Mouse (Mus musculus) heart, embryonic 10.5 days (tissue): Measurements from ENCODE around the gene Fam32a. TPM values are rescaled to one million over a fixed set of nuclear protein-coding genes. Genes with fewer than 3 reads are reported as not detected.

ENCODE experiments used
- DNase-seq: peaks from one replicate; pipeline ENCODE4 v3.0.0-alpha.2; 2017; ENCODE audit warnings: low spot score
- H3K27ac ChIP-seq: fragments of 300-500 bp; sonication (generic); 2 replicates; pipeline ENCODE4 v1.5.1; 2016; ENCODE audit warnings: mild to moderate bottlenecking
- H3K27me3 ChIP-seq: fragments of 300-500 bp; sonication (generic); 2 replicates; pipeline ENCODE4 v1.6.1; 2016; ENCODE audit warnings: mild to moderate bottlenecking; ENCODE audit not compliant: poor library complexity, insufficient read depth, severe bottlenecking
- H3K36me3 ChIP-seq: fragments of 300-500 bp; sonication (generic); 2 replicates; pipeline ENCODE4 v1.6.1; 2016; ENCODE audit warnings: mild to moderate bottlenecking, moderate library complexity
- H3K4me1 ChIP-seq: fragments of 300-500 bp; sonication (generic); 2 replicates; pipeline ENCODE4 v1.6.1; 2016; ENCODE audit warnings: mild to moderate bottlenecking
- H3K4me3 ChIP-seq: fragments of 300-500 bp; sonication (generic); 2 replicates; pipeline ENCODE4 v1.5.1; 2016; ENCODE audit warnings: mild to moderate bottlenecking, moderate library complexity
- H3K9me3 ChIP-seq: fragments of 300-500 bp; sonication (generic); 2 replicates; pipeline ENCODE4 v1.6.1; 2016; ENCODE audit warnings: mild to moderate bottlenecking, moderate library complexity
- WGBS: fragments of 180-500 bp; shearing (Covaris S2); methylation state at CpG from one replicate; pipeline ENCODE4 v1.1.7; 2016; 5-methylcytosine and 5-hydroxymethylcytosine counted together
- polyA plus RNA-seq: library from polyadenylated mRNA; unstranded; fragments of >200 nt; fragmentation: Nextera tagmentation; extraction: Ambion mirVana; gene quantifications from 2 replicates; pipeline ENCODE4 v1.2.1, GENCODE M21; 2016

Gene Fam32a
- polyA plus RNA-seq, 1 experiment from 2014 or later = 55.4 TPM

GRCm38 (mm10) chr8:72257171-72257901 lies 37.8 kb downstream of the Fam32a start:
- Histone ChIP-seq H3K4me1 (peaks cover 6% of the 10 kb centered on the region), H3K27me3 (no peaks in the 10 kb centered on the region), H3K9me3 (no peaks in the 10 kb centered on the region), H3K4me3 (no peak overlapping the region), H3K27ac (no peak overlapping the region), H3K36me3 (peaks cover 41% of the 10 kb centered on the region)
- WGBS = 50% methylated on average over 7 of the region's 7 CpGs
- DNase-seq = peak; percentile 81

- DNase-seq = no peak
- Histone ChIP-seq H3K27me3 (no peaks in the 10 kb centered on the region), H3K4me1 (peaks cover 6% of the 10 kb centered on the region), H3K36me3 (peaks cover 36% of the 10 kb centered on the region), H3K27ac (no peak overlapping the region), H3K9me3 (no peaks in the 10 kb centered on the region), H3K4me3 (no peak overlapping the region)
- 85% methylated on average over 1 of the region's 1 CpGs for WGBS
These were observed 38.3 kb downstream of the Fam32a start for GRCm38 (mm10) chr8:72257902-72258238.

GRCm38 (mm10) chr8:72259862-72260261 lies 40.3 kb downstream of the Fam32a start:
- Histone ChIP-seq H3K9me3 (no peaks in the 10 kb centered on the region), H3K4me1 (peaks cover 6% of the 10 kb centered on the region), H3K27me3 (no peaks in the 10 kb centered on the region), H3K27ac (no peak overlapping the region), H3K36me3 (peaks cover 19% of the 10 kb centered on the region), H3K4me3 (no peak overlapping the region)
- no peak for DNase-seq
- WGBS = 55% methylated on average over 2 of the region's 2 CpGs

GRCm38 (mm10) chr8:72260585-72260984 lies 41.1 kb downstream of the Fam32a start:
- no peak for DNase-seq
- Histone ChIP-seq H3K4me3 (no peak overlapping the region), H3K27ac (0 out of 2 replicates have a peak overlapping the region, but pooled peaks have one; percentile 53), H3K9me3 (no peaks in the 10 kb centered on the region), H3K36me3 (peaks cover 12% of the 10 kb centered on the region), H3K27me3 (no peaks in the 10 kb centered on the region), H3K4me1 (peaks cover 9% of the 10 kb centered on the region)
- WGBS = 54% methylated on average over 4 of the region's 4 CpGs

GRCm38 (mm10) chr8:72261019-72261418 lies 41.5 kb downstream of the Fam32a start:
- no peaks in the 10 kb centered on the region for H3K9me3 ChIP-seq
- no peak overlapping the region for H3K4me3 ChIP-seq
- no peaks in the 10 kb centered on the region for H3K27me3 ChIP-seq
- peak; percentile 80 for DNase-seq
- H3K36me3 ChIP-seq = peaks cover 8% of the 10 kb centered on the region
- WGBS = 32% methylated on average over 2 of the region's 2 CpGs
- 0 out of 2 replicates have a peak overlapping the region, but pooled peaks have one; percentile 53 for H3K27ac ChIP-seq
- peaks cover 9% of the 10 kb centered on the region for H3K4me1 ChIP-seq

GRCm38 (mm10) chr8:72261431-72261830 lies 41.9 kb downstream of the Fam32a start:
- Histone ChIP-seq H3K4me1 (peaks cover 9% of the 10 kb centered on the region), H3K4me3 (no peak overlapping the region), H3K36me3 (peaks cover 7% of the 10 kb centered on the region), H3K27me3 (no peaks in the 10 kb centered on the region), H3K9me3 (no peaks in the 10 kb centered on the region), H3K27ac (no peak overlapping the region)
- DNase-seq = no peak

GRCm38 (mm10) chr8:72261872-72262271 lies 42.3 kb downstream of the Fam32a start:
- DNase-seq = no peak
- Histone ChIP-seq H3K27me3 (no peaks in the 10 kb centered on the region), H3K4me3 (no peak overlapping the region), H3K27ac (no peak overlapping the region), H3K9me3 (no peaks in the 10 kb centered on the region), H3K36me3 (peaks cover 4% of the 10 kb centered on the region), H3K4me1 (peaks cover 9% of the 10 kb centered on the region)
- 40% methylated on average over 5 of the region's 5 CpGs for WGBS

- no peaks in the 10 kb centered on the region for H3K27me3 ChIP-seq
- DNase-seq = no peak
- no peak overlapping the region for H3K4me3 ChIP-seq
- H3K27ac ChIP-seq = no peak overlapping the region
- peaks cover 9% of the 10 kb centered on the region for H3K4me1 ChIP-seq
- no peaks in the 10 kb centered on the region for H3K36me3 ChIP-seq
- H3K9me3 ChIP-seq = no peaks in the 10 kb centered on the region
- 86% methylated on average over 2 of the region's 2 CpGs for WGBS
These were observed 43.2 kb downstream of the Fam32a start for GRCm38 (mm10) chr8:72262756-72263155.

- no peaks in the 10 kb centered on the region for H3K9me3 ChIP-seq
- no peak overlapping the region for H3K27ac ChIP-seq
- WGBS = 63% methylated on average over 7 of the region's 7 CpGs
- H3K36me3 ChIP-seq = no peaks in the 10 kb centered on the region
- no peak for DNase-seq
- no peak overlapping the region for H3K4me3 ChIP-seq
- no peaks in the 10 kb centered on the region for H3K27me3 ChIP-seq
- peaks cover 15% of the 10 kb centered on the region for H3K4me1 ChIP-seq
These were observed 43.9 kb downstream of the Fam32a start for GRCm38 (mm10) chr8:72263451-72263850.

GRCm38 (mm10) chr8:72265342-72265741 lies 45.8 kb downstream of the Fam32a start:
- Histone ChIP-seq H3K4me1 (peaks cover 19% of the 10 kb centered on the region), H3K27me3 (no peaks in the 10 kb centered on the region), H3K4me3 (no peak overlapping the region), H3K27ac (0 out of 2 replicates have a peak overlapping the region, but pooled peaks have one; percentile 19), H3K36me3 (no peaks in the 10 kb centered on the region), H3K9me3 (no peaks in the 10 kb centered on the region)
- WGBS = 60% methylated on average over 5 of the region's 7 CpGs
- no peak for DNase-seq

- no peak for DNase-seq
- Histone ChIP-seq H3K27ac (no peak overlapping the region), H3K4me1 (peaks cover 21% of the 10 kb centered on the region), H3K36me3 (no peaks in the 10 kb centered on the region), H3K4me3 (no peak overlapping the region), H3K27me3 (no peaks in the 10 kb centered on the region), H3K9me3 (no peaks in the 10 kb centered on the region)
These were observed 47.1 kb downstream of the Fam32a start for GRCm38 (mm10) chr8:72266671-72267070.

- Histone ChIP-seq H3K27ac (no peak overlapping the region; the same call in 1 of the 2 replicates), H3K36me3 (no peaks in the 10 kb centered on the region), H3K27me3 (no peaks in the 10 kb centered on the region), H3K4me1 (peaks cover 21% of the 10 kb centered on the region), H3K4me3 (no peak overlapping the region), H3K9me3 (no peaks in the 10 kb centered on the region)
- WGBS = 99% methylated on average over 8 of the region's 8 CpGs
- DNase-seq = no peak
These were observed 47.6 kb downstream of the Fam32a start for GRCm38 (mm10) chr8:72267106-72267505.

GRCm38 (mm10) chr8:72268356-72268755 lies 48.8 kb downstream of the Fam32a start:
- DNase-seq = peak; percentile 90
- peaks cover 23% of the 10 kb centered on the region for H3K4me1 ChIP-seq

GRCm38 (mm10) chr8:72270606-72271005 lies 51.1 kb downstream of the Fam32a start:
- Histone ChIP-seq H3K4me1 (peaks cover 26% of the 10 kb centered on the region), H3K27ac (peak overlapping the region; percentile 57), H3K36me3 (no peaks in the 10 kb centered on the region), H3K9me3 (no peaks in the 10 kb centered on the region), H3K27me3 (no peaks in the 10 kb centered on the region), H3K4me3 (no peak overlapping the region)
- WGBS = 91% methylated on average over 12 of the region's 12 CpGs
- DNase-seq = no peak

More at GRCm38 (mm10) chr8:72268356-72268755, 48.8 kb downstream of the Fam32a start:
- 42% methylated on average over 15 of the region's 15 CpGs for WGBS
- no peaks in the 10 kb centered on the region for H3K27me3 ChIP-seq
- H3K4me3 ChIP-seq = no peak overlapping the region
- H3K27ac ChIP-seq = peak overlapping the region; percentile 84
- H3K36me3 ChIP-seq = no peaks in the 10 kb centered on the region
- no peaks in the 10 kb centered on the region for H3K9me3 ChIP-seq
